Mouse (Mus musculus) hindbrain, embryonic 12.5 days (tissue): Measurements from ENCODE around the gene Sema3a. TPM values are rescaled to one million over a fixed set of nuclear protein-coding genes. Genes with fewer than 3 reads are reported as not detected.
"Not testable (repeated sequence)": the region's sequence is repeated elsewhere in the genome, so short reads cannot be mapped to it uniquely, and the experiment has no call there.

Source experiments
- ATAC-seq: fragments of 200-750 bp; cut with Nextera tagmentation; 2 replicates; pipeline ENCODE4 v1.8.0; 2017; ENCODE audit warnings: moderate TSS enrichment; ENCODE audit not compliant: low FRiP score
- H3K27ac ChIP-seq: fragments of 300-500 bp; sonication (generic); 2 replicates; pipeline ENCODE4 v1.5.1; 2016; ENCODE audit warnings: mild to moderate bottlenecking
- H3K27me3 ChIP-seq: fragments of 300-500 bp; sonication (generic); 2 replicates; pipeline ENCODE4 v1.6.1; 2016; ENCODE audit warnings: mild to moderate bottlenecking
- H3K36me3 ChIP-seq: fragments of 300-500 bp; sonication (generic); 2 replicates; pipeline ENCODE4 v1.6.1; 2016; ENCODE audit warnings: mild to moderate bottlenecking
- H3K4me1 ChIP-seq: fragments of 300-500 bp; sonication (generic); 2 replicates; pipeline ENCODE4 v1.6.1; 2016
- H3K4me2 ChIP-seq: fragments of 300-500 bp; sonication (generic); replicated peaks from 2 replicates; pipeline ENCODE4 v1.6.1; 2016; ENCODE audit warnings: mild to moderate bottlenecking
- H3K4me3 ChIP-seq: fragments of 300-500 bp; sonication (generic); 2 replicates; pipeline ENCODE4 v1.5.1; 2016; ENCODE audit warnings: mild to moderate bottlenecking
- H3K9ac ChIP-seq: fragments of 300-500 bp; sonication (generic); 2 replicates; pipeline ENCODE4 v1.6.1; 2016; ENCODE audit warnings: mild to moderate bottlenecking, moderate library complexity
- H3K9me3 ChIP-seq: fragments of 300-500 bp; sonication (generic); replicated peaks from 2 replicates; pipeline ENCODE4 v1.6.1; 2016; ENCODE audit warnings: mild to moderate bottlenecking
- WGBS: fragments of 180-500 bp; shearing (Covaris S2); methylation state at CpG from one replicate; pipeline ENCODE4 v1.1.7; 2016; 5-methylcytosine and 5-hydroxymethylcytosine counted together
- polyA plus RNA-seq: library from polyadenylated mRNA; unstranded; fragments of >200 nt; fragmentation: Nextera tagmentation; extraction: Ambion mirVana; gene quantifications from 2 replicates; pipeline ENCODE4 v1.2.1, GENCODE M21; 2016

Sema3a gene
- polyA plus RNA-seq, 1 experiment from 2014 or later: 30.9 TPM

DNA sequence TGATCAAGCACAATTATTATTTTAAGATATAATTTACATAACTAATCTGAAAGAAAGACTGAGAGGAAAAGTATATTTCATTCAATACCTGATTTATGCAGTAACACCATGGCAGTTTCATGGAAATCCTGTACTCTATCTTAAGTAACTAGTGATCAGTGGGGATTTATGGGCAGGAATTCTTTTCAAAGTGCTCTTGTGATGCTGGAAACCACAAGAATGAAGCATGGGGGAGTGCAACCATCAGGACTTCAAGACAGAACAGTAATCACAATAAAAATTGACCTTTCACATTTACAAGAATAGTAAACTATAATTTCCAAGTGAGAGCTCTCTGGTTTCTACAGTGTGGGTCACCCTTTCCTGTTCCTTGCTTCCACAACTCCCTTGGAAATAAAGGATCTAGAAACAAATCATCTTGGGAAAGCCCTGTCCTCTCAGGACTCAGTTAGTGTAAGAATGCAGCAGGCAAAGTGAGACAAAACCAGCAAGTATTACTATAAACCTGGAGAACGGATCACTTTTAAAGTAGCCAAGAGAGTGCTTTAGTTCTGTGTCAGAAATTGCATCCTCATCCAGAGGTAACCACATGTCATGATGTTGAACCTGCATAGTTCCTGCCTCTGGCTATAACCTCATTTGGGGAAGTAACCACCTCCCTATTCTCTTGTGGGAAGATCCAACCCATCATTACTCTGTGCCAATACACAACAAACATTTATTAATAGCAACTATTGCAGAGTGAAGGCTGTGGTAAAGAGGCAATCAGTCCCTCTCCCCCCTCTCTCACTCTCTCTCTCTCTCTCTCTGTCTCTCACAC lies 335.2 kb downstream of the Sema3a start:
- Histone ChIP-seq H3K27me3 (no peaks in the 10 kb centered on the region), H3K36me3 (no peaks in the 10 kb centered on the region), H3K4me3 (no peak overlapping the region), H3K27ac (no peak overlapping the region), H3K4me1 (no peaks in the 10 kb centered on the region), H3K4me2 (no peak overlapping the region), H3K9ac (no peak overlapping the region), H3K9me3 (no peaks in the 10 kb centered on the region)
- no peak for ATAC-seq
- WGBS: 86% methylated on average over 1 of the region's 1 CpGs

DNA sequence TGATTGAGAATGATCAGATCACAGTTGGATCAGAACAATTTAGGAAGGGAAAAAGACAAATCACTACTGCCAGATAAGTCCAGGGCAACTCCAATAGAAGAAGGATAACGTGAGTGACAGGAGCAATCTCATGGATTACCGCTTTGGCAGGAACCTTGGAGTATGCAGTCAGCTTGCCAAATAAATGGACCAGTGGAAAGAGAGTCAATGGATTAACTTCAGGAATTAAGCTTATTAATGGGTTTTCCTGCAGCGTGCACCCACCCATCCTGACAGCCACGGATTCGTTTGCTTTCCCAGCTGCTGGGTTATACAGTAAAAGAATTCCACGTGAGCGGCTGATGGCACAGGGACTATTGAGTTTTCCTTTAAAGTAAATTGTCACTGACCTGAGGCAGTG lies 343.6 kb downstream of the Sema3a start:
- 73% methylated on average over 7 of the region's 7 CpGs for WGBS
- no peak overlapping the region for H3K9ac ChIP-seq
- ATAC-seq: no peak

DNA sequence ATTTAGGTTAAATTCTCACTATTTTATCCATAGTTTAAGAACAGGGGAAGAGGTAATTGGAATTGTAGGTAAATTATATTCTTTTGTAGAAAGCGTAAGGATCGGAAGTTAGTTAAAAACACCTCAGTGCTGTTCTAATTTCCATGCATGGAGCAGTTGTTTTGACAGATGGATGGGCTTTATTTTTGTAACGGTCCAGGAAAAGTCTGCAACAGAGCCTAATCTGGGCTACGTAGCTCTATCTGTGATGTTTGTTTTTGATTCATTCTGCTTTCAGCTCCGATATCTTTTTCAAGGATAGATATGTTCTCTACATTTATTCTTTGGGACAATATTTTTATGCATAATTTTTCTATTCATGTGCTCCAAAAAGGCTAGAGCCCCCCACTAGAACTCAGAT lies 344.2 kb downstream of the Sema3a start:
- no peaks in the 10 kb centered on the region for H3K27me3 ChIP-seq
- no peak overlapping the region for H3K27ac ChIP-seq
- H3K4me2 ChIP-seq: no peak overlapping the region
- no peak for ATAC-seq
- H3K4me1 ChIP-seq: no peaks in the 10 kb centered on the region
- H3K4me3 ChIP-seq: no peak overlapping the region
- no peaks in the 10 kb centered on the region for H3K36me3 ChIP-seq
- no peaks in the 10 kb centered on the region for H3K9me3 ChIP-seq
- 77% methylated on average over 5 of the region's 5 CpGs for WGBS
- no peak overlapping the region for H3K9ac ChIP-seq

More for the DNA sequence above, 343.6 kb downstream of the Sema3a start:
- Histone ChIP-seq H3K4me1 (no peaks in the 10 kb centered on the region), H3K27ac (no peak overlapping the region), H3K27me3 (no peaks in the 10 kb centered on the region), H3K9me3 (no peaks in the 10 kb centered on the region), H3K4me3 (no peak overlapping the region), H3K36me3 (no peaks in the 10 kb centered on the region), H3K4me2 (no peak overlapping the region)

DNA sequence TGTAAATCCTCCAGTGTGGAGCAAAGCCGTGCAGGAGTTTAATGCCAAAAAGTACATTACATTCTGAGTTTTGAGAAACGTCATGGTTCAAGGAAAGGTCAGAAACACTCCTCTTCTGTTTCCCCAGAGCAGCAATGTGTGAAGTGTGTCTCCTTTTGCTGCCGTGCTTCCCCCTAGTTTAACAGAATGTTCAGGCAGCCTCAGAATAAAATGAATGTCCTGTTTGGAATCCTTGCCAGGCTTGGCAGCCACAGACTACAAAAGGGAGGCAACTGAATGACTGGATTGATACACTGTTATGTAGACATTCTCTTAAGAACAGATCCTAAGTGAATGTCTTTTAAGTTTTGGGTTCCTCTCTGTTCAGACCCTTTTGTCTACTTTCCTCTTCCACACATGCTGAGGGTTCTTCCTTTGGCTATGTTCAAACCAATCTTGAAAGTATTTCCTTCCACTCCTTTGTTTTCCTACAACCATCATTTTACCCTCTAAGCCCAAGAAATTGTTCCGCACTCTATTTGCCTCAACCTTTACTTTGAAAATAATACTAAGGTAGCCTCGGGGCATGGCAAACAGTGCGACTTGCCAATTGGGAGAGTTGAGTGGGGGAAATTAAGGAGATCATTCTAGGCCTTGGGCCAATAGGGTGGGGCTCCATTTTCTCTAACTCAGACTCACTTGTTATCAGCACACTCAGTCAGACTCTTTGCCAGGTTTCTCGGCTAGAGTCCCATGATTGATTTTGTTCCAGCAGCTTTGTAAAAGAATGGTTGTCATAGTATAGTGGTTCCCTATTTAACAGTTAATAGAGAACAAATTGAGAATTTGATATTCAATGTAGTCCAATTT lies 345.1 kb downstream of the Sema3a start:
- Histone ChIP-seq H3K9ac (no peak overlapping the region), H3K36me3 (no peaks in the 10 kb centered on the region), H3K4me1 (no peaks in the 10 kb centered on the region), H3K4me2 (no peak overlapping the region), H3K27me3 (no peaks in the 10 kb centered on the region), H3K4me3 (no peak overlapping the region), H3K27ac (no peak overlapping the region), H3K9me3 (no peaks in the 10 kb centered on the region)
- no peak for ATAC-seq
- WGBS: 67% methylated on average over 7 of the region's 7 CpGs

DNA sequence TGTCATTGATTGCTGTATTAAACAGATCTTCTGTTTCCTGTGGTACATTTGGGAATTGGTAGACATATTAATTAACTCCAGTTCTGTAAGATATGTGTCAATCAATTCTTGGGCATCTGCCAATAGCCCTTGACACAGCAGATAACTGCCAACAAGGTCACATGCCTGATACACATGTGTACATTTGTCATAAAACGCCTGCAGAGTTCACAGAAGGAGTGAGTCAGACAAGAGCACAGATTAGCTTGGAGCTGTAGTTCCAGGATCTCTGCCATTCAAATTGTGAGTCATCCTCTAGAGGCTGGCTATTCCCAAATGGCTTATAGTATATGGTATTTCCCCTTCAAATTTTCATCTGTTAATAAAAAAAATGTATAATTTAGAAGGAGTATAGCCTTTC lies 352.4 kb downstream of the Sema3a start:
- Histone ChIP-seq H3K9me3 (no peaks in the 10 kb centered on the region), H3K4me1 (no peaks in the 10 kb centered on the region), H3K4me3 (no peak overlapping the region), H3K9ac (no peak overlapping the region), H3K27ac (no peak overlapping the region), H3K36me3 (no peaks in the 10 kb centered on the region), H3K4me2 (no peak overlapping the region), H3K27me3 (no peaks in the 10 kb centered on the region)
- 69% methylated on average over 1 of the region's 1 CpGs for WGBS
- ATAC-seq: no peak

DNA sequence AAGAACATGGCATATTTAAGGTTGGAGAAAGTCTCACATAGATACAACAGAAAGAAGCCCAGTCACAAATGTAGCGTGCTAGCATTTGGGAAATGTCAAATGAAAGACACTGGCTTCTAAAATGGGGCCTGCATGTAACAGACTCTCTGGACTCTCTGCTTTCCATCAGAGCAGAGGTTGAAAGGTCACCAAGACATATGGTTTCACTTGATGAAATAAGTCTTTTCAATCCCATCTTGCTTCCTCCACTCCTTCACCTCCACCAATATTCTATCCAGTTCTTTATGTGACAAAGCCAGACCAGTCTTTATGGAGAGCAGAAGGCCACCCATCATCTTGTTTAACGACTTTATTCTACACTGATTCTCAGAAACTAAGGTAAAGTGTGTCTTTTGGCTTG lies 363.5 kb downstream of the Sema3a start:
- WGBS: 79% methylated on average over 2 of the region's 2 CpGs
- Histone ChIP-seq H3K36me3 (no peaks in the 10 kb centered on the region), H3K27ac (no peak overlapping the region), H3K27me3 (no peaks in the 10 kb centered on the region), H3K9me3 (no peaks in the 10 kb centered on the region), H3K4me2 (no peak overlapping the region), H3K9ac (no peak overlapping the region), H3K4me1 (no peaks in the 10 kb centered on the region), H3K4me3 (no peak overlapping the region)
- no peak for ATAC-seq

DNA sequence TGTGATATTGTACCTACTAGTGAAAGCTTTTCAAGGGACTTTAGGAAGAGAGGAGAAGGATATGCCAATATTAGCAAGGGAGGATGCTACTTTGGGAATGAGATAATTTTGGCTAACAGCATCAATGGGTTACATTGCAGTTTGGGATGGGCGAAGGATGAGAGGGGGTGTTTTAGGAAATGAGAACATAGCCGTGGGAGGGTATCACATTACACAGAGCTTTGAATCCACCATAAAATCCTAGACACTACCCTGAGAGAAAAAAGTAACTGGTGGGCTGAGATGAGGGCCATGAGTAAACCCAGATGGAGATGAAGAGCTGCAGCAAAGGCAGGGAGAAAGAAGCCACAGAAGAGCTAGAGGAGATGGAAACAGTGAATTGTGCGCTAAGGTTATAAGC lies 370.8 kb downstream of the Sema3a start:
- H3K36me3 ChIP-seq, H3K9me3 ChIP-seq, ATAC-seq, H3K27ac ChIP-seq, H3K4me3 ChIP-seq, H3K4me1 ChIP-seq, H3K9ac ChIP-seq, H3K27me3 ChIP-seq, H3K4me2 ChIP-seq: not testable (repeated sequence)
- WGBS: 72% methylated on average over 3 of the region's 3 CpGs

DNA sequence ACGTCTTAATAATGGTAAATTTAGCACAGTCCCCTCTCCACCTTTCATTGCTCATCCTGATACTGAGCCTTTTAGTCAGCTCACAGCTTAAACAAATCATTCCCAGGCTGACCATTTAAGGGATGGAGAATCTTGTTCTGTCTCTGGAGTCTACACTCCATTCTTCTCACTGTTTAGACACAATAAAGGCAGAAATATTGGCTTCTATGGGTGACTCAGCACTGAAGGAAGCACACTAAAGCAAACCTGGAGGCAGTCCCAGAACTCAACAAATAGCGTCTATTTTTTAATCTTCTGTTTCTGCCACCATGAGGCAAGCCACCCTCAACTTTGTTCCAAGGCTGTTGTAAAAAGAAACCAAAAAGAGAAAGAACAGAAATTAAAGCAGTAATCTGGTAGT lies 374.6 kb downstream of the Sema3a start:
- 77% methylated on average over 2 of the region's 2 CpGs for WGBS
- no peaks in the 10 kb centered on the region for H3K36me3 ChIP-seq
- H3K4me2 ChIP-seq: no peak overlapping the region

DNA sequence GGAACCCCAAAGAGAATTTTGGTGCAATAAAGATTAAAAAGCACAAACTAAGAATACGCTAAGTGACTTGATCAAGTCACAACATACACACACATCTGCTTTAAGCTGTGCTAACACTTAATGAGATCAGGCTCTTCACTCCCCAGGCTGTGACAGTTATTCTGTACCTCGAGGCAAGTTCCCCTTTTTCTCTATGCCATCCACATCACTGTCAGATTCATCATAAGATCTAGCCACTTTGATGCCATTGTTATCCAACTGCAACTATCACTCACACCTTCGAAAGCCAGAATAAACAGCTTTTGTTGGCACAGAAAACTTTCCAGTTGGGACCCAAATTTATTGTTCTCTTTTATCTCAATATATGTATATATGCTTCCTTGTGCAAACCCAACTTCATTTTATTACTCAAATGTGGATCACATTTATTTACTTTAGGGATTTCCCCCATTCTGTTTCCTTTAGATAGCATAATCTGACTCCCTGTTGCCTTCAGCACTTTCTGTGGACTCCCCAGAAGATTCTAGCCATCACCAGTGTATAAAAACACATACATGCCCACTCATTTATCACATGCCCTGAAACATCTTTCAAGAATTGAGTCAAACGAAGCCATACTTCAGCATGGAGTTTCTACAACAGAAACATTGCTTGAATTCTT lies 380.8 kb downstream of the Sema3a start:
- Histone ChIP-seq H3K4me1 (no peaks in the 10 kb centered on the region), H3K27ac (no peak overlapping the region), H3K27me3 (no peaks in the 10 kb centered on the region), H3K9me3 (no peaks in the 10 kb centered on the region), H3K9ac (no peak overlapping the region), H3K4me2 (no peak overlapping the region), H3K36me3 (no peaks in the 10 kb centered on the region), H3K4me3 (no peak overlapping the region)
- no peak for ATAC-seq
- WGBS: 68% methylated on average over 4 of the region's 4 CpGs

More for the DNA sequence above, 374.6 kb downstream of the Sema3a start:
- no peak for ATAC-seq
- Histone ChIP-seq H3K27me3 (no peaks in the 10 kb centered on the region), H3K4me1 (no peaks in the 10 kb centered on the region), H3K9ac (no peak overlapping the region), H3K27ac (no peak overlapping the region), H3K9me3 (no peaks in the 10 kb centered on the region), H3K4me3 (no peak overlapping the region)

DNA sequence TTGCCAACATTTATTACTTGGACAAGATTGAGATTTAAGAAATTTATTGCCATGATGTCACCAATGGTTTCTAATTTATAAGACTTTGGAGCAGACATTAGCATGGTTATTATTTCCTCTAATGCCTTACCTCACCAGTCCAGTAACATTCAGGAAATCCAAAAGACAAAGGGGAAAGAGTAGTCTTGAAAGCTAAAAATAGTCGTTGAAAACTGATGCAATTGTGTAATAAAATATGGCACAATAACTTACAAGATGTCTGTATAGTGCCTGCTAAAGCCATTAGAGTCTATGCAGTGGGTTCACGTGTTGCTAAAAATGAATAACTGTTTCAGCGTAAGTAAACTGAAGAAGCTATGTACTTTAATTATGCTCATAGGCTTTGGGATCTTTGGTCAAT lies 383.9 kb downstream of the Sema3a start:
- Histone ChIP-seq H3K9ac (no peak overlapping the region), H3K27me3 (no peaks in the 10 kb centered on the region), H3K4me2 (no peak overlapping the region), H3K4me1 (no peaks in the 10 kb centered on the region), H3K9me3 (no peaks in the 10 kb centered on the region), H3K4me3 (no peak overlapping the region), H3K27ac (no peak overlapping the region), H3K36me3 (no peaks in the 10 kb centered on the region)
- ATAC-seq: no peak
- 83% methylated on average over 3 of the region's 3 CpGs for WGBS

DNA sequence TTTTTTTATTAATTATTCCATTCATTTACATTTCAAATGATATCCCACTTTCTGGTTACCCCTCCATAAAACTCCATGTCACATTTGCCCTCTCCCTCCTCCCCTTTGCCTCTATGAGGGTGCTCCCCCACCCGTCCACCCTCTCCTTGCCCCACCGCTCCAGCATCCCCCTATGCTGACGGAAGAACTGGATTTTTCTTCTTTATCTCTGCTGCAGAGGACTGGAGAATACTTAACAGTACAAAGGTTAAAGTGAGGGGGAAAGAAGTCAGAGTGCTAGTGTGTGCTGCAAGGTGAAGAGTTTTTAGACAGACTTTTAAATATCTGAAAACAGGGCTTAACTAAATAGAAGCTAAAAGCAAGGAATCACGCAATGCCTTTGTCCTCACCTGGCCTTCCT lies 391.8 kb downstream of the Sema3a start:
- H3K9ac ChIP-seq: no peak overlapping the region
- H3K36me3 ChIP-seq: no peaks in the 10 kb centered on the region
- H3K4me3 ChIP-seq: no peak overlapping the region
- 86% methylated on average over 4 of the region's 4 CpGs for WGBS
- H3K27me3 ChIP-seq: no peaks in the 10 kb centered on the region
- ATAC-seq: no peak
- no peaks in the 10 kb centered on the region for H3K4me1 ChIP-seq
- no peaks in the 10 kb centered on the region for H3K9me3 ChIP-seq
- H3K4me2 ChIP-seq: no peak overlapping the region
- H3K27ac ChIP-seq: no peak overlapping the region

DNA sequence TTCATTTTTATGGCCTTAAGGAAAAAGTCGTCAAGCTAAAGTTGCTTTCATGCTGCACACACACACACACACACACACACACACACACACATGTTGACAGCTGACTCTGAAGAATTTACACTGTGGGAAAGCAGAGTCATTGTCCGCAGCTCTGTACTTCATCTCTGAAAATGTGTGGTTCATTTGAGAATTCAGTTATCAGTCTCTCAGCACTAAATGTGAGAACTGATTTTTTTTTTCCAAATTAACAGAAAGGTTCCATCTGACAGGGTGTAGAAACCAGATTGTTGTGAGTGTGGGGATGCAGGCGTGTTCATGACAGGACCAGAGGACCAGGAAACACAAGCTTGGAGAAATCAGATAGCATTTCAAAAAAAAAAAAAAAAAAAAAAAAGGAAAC lies 400.4 kb downstream of the Sema3a start:
- Histone ChIP-seq H3K27ac (no peak overlapping the region), H3K36me3 (no peaks in the 10 kb centered on the region), H3K4me1 (peaks cover 11% of the 10 kb centered on the region), H3K27me3 (no peaks in the 10 kb centered on the region), H3K9ac (no peak overlapping the region), H3K4me2 (no peak overlapping the region), H3K4me3 (no peak overlapping the region), H3K9me3 (no peaks in the 10 kb centered on the region)
- WGBS: 61% methylated on average over 3 of the region's 3 CpGs
- ATAC-seq: no peak
